Mouse (Mus musculus) sigmoid colon, adult 10 weeks (tissue): Measurements from ENCODE around the gene Eya2. TPM values are rescaled to one million over a fixed set of nuclear protein-coding genes. Genes with fewer than 3 reads are reported as not detected.

Source experiments
- polyA plus RNA-seq: library from polyadenylated mRNA; stranded (reverse); fragments of 350-450 nt; fragmentation: Illumina TruSeq; extraction: RNeasy Lipid Tissue Mini Kit (QIAGEN cat#74804); gene quantifications from one replicate; pipeline ENCODE4 v1.2.3, GENCODE M21; 2014; ENCODE audit warnings: low read depth, low replicate concordance

Eya2 gene
- not detected for polyA plus RNA-seq

GRCm38 (mm10) chr2:165594907-165595675, at the start of gene Eya2:
TSS of gene Eya2 (plus strand) at chr2:165595032.

Other genes starting within 250 kb of the Eya2 start
- not detected for gene Zfp663, start 226.3 kb upstream of the Eya2 start, polyA plus RNA-seq
- gene Zfp334, start 206.8 kb upstream of the Eya2 start, polyA plus RNA-seq: 1.4 TPM
- not detected for gene Ocstamp, start 194.6 kb upstream of the Eya2 start, polyA plus RNA-seq
- gene Slc13a3, start 121.8 kb upstream of the Eya2 start, polyA plus RNA-seq: not detected
- gene Trp53rka, start 101.7 kb upstream of the Eya2 start, polyA plus RNA-seq: 3.9 TPM
- gene Slc2a10, start 91.2 kb upstream of the Eya2 start, polyA plus RNA-seq: 3.2 TPM